Mouse (Mus musculus): ENCODE data around the gene Zfp991. TPM values are rescaled to one million over a fixed set of nuclear protein-coding genes. Genes with fewer than 3 reads are reported as not detected.
"Not testable (repeated sequence)": the region's sequence is repeated elsewhere in the genome, so short reads cannot be mapped to it uniquely, and the experiment has no call there.

Zfp991 gene
- polyA plus RNA-seq (2015; fragmentation: Nextera tagmentation; extraction: Ambion mirVana): 6.6 and 7.3 TPM in 2 replicates

DNA sequence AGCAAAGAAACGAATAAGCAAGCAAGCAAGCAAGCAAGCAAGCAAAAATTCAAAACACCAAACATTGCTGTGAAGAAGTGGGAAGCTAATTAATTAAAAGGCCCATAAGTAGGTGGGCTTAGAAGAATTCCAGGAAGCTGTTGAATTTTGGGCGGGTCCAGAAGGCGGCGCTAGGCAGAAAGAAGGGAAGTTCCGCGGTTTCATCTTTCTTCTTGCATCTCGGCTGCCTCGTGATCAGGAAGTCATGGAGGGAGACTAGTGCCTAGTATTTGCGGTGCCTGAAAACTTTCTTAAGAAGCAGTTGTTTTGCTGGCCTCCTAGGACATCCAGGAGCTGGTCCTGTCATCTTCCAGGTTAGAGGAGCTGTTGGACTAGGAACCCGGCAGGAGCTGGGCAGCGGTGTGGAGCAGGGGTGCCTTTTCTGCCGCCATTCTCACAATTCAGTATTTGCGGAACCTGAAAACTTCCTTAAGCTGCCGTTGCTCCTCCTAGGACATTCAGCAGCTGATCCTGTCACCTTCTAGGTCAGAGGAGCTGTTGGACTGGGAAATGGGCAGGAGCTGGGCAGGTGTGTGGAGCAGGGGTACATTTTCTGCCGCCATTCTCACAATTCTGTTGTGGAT lies at the start of gene Zfp991:
TSS of gene Zfp991 (plus strand) at position 202 of the 623 bp plus-strand sequence.
- not testable (repeated sequence) for H3K4me2 ChIP-seq; ATAC-seq (ENCODE audit: insufficient read depth, low FRiP score, low read depth)
- H3K4me3 ChIP-seq (replicated peaks): peak within 1 kb of the TSS; percentile 29

DNA sequence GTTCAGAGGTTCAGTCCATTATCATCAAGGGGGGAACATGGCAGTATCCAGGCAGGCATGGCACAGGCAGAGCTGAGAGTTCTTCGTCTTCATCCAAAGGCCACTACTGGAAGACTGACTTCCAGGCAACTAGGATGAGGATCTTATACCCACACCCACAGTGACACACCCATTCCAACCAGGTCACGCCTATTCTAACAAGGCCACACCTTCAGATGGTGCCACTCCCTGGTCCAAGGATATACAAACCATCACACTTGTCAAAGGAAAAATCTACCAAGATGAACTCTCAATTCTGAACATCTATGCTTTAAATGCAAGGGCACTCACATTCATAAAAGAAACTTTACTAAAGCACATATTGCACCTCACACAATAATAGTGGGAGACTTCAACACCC lies 36.2 kb upstream of the Zfp991 start:
- not testable (repeated sequence) for H3K27ac ChIP-seq; ATAC-seq (ENCODE audit: insufficient read depth, low FRiP score, low read depth); H3K27me3 ChIP-seq (replicated peaks); H3K4me3 ChIP-seq (replicated peaks); H3K4me2 ChIP-seq; H3K36me3 ChIP-seq; H3K9me3 ChIP-seq; H3K4me1 ChIP-seq; H3K9ac ChIP-seq
- 62% methylated on average over 2 of the region's 2 CpGs for WGBS

More for the DNA sequence above, at the start of gene Zfp991:
- H3K4me1 ChIP-seq; H3K9ac ChIP-seq; H3K27ac ChIP-seq; H3K27me3 ChIP-seq (replicated peaks); H3K36me3 ChIP-seq; H3K9me3 ChIP-seq: not testable (repeated sequence)
- 34% methylated on average over 2 of the region's 15 CpGs for WGBS

DNA sequence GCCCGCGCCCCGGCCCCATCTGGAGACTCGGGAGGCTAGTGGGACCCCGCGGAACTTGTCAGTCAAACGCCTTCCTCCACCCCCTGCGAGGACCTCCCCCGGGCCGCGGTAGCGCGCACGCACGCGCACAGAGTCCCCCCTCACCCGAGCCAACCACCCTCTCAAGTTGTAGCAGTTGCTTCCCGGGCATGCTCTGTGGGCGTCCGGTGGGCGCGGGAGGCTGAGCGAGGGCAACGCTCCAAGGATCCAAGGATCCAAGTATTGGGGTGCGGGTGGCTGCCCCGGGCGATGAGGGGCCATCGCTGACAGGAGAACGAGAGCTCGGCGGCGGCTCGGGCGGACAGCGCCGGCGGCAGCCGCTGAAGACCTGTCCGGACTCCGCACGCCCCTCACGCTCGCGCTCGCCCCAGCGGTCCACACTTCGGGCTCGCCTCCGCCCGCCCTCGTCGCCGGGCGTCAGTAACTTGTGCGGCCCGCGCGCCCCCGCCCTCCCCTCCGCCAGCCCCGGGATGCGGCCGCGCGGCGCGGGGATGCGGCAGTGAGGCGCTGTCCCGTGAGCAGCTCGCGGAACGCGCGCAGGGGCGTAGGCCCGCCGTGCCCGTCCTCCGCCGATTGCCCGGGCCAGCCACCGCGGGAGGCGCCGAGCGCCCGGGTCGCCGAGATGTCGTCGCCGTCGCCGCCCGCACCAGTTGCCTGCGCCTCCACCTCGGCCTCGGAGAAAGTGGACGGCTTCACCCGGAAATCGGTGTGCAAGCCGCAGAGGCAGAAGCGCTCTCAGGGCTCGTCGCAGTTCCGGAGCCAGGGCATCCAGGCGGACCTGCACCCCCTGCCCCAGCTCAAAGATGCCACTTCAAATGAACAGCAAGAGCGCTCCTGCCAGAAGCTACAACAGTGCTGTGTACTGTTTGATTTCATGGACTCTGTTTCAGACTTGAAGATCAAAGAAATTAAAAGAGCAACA lies 29.9 kb upstream of the Zfp991 start:
- not testable (repeated sequence) for H3K27ac ChIP-seq; H3K36me3 ChIP-seq; H3K9ac ChIP-seq; H3K9me3 ChIP-seq; H3K27me3 ChIP-seq (replicated peaks); H3K4me1 ChIP-seq
- peak; percentile 53; the same call in 1 of the 2 replicates for ATAC-seq (ENCODE audit: insufficient read depth, low FRiP score, low read depth)
- peak overlapping the region; percentile 39 for H3K4me3 ChIP-seq (replicated peaks)
- 1% methylated on average over 98 of the region's 109 CpGs for whole genome bisulfite sequencing
- H3K4me2 ChIP-seq: peak overlapping the region; percentile 79

DNA sequence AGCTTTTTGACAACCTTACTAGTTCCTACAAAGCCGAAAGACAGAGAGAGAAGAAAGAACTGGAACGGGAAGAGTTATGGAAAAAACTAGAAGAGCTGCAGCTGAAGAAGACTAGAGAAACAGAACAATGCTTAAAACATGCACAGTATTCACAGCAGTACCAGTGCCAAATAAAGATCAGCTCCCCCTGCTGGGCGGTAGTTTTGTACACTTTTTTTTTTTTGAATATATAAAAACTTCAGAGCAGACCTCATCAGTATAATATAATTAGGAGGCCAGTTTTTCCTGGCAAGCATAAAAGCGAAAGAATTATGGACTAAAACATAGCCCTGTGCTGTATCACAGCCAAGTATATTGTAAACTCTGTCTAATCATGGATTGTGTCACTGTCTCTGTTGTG lies 28.0 kb upstream of the Zfp991 start:
- H3K27ac ChIP-seq; H3K4me2 ChIP-seq; H3K9me3 ChIP-seq; H3K4me3 ChIP-seq (replicated peaks); H3K36me3 ChIP-seq; H3K27me3 ChIP-seq (replicated peaks); ATAC-seq (ENCODE audit: insufficient read depth, low FRiP score, low read depth); H3K4me1 ChIP-seq; H3K9ac ChIP-seq: not testable (repeated sequence)
- 40% methylated on average over 4 of the region's 4 CpGs for WGBS

DNA sequence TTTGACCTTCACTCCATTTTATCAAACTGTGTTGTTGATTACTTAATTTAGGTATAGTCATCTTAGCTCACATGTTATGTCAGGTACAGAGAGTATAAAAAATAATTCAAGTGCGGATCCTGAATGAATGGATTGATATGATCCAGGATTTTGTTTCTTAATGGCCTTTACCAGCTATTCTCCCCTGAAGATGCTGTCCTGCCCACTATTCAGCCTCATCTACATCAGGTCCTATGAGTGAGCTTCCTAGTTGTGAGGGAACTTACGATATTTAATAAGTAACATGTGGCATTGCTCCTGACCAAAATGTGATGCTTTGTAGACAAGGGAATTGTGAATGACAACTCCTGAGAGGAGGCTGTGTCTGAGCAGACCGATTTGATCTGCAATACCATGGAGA lies 14.0 kb upstream of the Zfp991 start:
- H3K4me2 ChIP-seq; H3K27ac ChIP-seq; ATAC-seq (ENCODE audit: insufficient read depth, low FRiP score, low read depth); H3K9me3 ChIP-seq; H3K9ac ChIP-seq; H3K4me1 ChIP-seq; H3K4me3 ChIP-seq (replicated peaks); H3K36me3 ChIP-seq; H3K27me3 ChIP-seq (replicated peaks): not testable (repeated sequence)
- WGBS: 68% methylated on average over 2 of the region's 3 CpGs

DNA sequence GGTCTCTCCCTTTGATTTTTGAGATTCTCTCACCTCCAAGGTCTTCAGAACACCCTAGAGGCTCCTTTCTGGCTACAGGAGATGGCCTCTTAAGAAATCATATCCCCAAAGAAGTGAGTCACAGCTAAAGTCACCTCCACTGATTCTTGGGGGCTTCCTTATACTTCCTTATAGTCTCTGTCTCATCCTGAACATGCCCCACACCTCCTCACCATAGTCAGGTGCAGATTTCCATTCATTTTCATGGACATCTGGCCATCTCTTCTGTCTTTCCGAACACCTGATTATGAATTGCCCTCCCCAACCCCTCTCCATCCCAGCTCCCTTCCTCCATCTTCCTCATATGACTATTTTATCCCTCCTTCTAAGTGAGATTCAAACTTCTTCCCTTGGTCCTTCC lies 9.6 kb upstream of the Zfp991 start:
- not testable (repeated sequence) for H3K27ac ChIP-seq; H3K27me3 ChIP-seq (replicated peaks)
- WGBS: 69% methylated on average over 1 of the region's 1 CpGs

DNA sequence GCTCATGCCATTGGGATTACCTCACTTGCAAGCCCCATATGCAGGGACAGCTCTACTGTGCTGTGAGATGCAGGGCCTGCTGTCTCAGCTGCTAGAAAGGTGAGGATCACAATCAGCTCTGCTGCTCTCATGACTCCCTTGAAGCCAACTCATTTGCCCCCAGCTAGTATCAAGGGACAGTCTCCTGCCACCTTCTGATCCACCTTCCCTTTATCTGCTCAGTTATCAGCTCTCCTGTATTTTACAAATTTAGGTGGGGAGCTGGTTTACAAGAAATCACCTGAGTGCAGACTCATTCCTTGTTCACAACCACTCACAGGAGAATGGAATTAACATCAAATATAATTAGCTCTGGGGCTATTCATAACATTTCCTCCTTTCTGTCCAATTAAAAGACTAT lies 8.0 kb upstream of the Zfp991 start:
- not testable (repeated sequence) for H3K4me3 ChIP-seq (replicated peaks); H3K36me3 ChIP-seq; H3K27me3 ChIP-seq (replicated peaks); H3K9ac ChIP-seq; H3K4me1 ChIP-seq; H3K4me2 ChIP-seq; ATAC-seq (ENCODE audit: insufficient read depth, low FRiP score, low read depth); H3K27ac ChIP-seq; H3K9me3 ChIP-seq

More for the DNA sequence above, 9.6 kb upstream of the Zfp991 start:
- not testable (repeated sequence) for H3K9ac ChIP-seq; H3K4me1 ChIP-seq; H3K36me3 ChIP-seq; ATAC-seq (ENCODE audit: insufficient read depth, low FRiP score, low read depth); H3K4me3 ChIP-seq (replicated peaks); H3K4me2 ChIP-seq; H3K9me3 ChIP-seq

DNA sequence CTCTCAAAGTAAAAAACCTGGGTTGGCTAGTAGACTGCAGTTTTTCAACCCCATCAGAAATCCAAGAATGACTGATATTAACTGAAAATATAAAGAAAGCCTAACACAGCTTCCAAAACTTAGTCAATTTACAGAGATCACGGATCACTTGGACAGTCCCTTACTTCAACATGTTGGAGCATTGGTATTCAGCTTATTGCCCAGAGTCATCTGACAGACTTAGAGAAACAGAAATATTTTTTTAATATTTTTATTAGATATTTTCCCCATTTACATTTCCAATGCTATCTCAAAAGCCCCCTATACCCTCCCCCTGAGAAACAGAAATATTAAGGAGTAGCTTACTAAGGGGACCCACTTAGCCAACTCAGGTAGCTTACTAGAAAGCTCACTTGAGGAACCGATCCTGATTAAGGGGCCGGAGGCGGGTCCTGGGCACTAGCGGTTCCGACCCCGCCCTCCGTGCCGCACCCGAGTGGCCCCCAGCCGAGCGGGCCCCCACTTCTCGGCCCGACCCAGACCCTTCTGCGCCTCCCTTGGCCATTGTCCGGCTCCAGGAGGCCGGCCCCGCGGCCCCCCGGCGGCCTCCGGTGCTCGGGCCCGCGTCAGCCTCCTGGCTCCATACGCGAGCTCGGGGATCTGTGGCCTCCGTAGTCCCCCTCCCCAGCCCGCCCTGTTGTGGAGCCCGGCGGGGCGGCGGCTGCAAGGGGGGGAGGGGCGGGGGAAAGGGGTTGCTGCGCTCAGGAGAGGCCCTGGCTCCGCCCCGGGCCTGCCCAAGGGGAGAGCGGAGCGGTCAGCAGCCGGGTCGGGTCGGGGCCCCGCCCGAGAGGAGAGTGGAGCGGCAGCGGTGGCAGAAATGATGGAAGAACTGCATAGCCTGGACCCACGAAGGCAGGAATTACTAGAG lies 7.2 kb upstream of the Zfp991 start:
- not testable (repeated sequence) for H3K9me3 ChIP-seq; H3K27me3 ChIP-seq (replicated peaks); H3K4me1 ChIP-seq; H3K36me3 ChIP-seq; H3K27ac ChIP-seq
- peak overlapping the region; percentile 42 for H3K9ac ChIP-seq
- peak overlapping the region; percentile 84 for H3K4me2 ChIP-seq
- 6% methylated on average over 46 of the region's 48 CpGs for WGBS
- peak; percentile 94 for ATAC-seq (ENCODE audit: insufficient read depth, low FRiP score, low read depth)
- H3K4me3 ChIP-seq (replicated peaks): peak overlapping the region; percentile 50

DNA sequence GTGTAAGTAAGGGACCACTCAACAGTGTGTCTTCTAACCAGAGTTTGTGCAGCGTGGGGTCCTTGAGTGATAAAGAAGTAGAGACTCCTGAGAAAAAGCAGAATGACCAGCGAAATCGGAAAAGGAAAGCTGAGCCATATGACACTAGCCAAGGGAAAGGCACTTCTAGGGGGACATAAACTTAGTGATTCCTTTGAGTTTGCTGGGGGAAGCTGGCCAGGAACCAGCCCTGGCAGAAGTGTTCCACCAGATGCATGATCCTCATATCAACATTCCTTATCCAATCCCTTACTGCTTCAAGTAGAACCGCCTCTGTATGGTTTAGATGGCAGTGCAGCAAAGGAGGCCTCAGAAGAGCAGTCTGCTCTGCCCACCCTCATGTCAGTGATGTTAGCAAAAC lies 6.5 kb upstream of the Zfp991 start:
- Histone ChIP-seq H3K4me2 (peak overlapping the region; percentile 84), H3K4me3 (replicated peaks) (peak overlapping the region; percentile 50)
- not testable (repeated sequence) for H3K27me3 ChIP-seq (replicated peaks); H3K27ac ChIP-seq; H3K4me1 ChIP-seq; H3K36me3 ChIP-seq; H3K9me3 ChIP-seq; ATAC-seq (ENCODE audit: insufficient read depth, low FRiP score, low read depth); H3K9ac ChIP-seq
- 23% methylated on average over 4 of the region's 4 CpGs for WGBS

DNA sequence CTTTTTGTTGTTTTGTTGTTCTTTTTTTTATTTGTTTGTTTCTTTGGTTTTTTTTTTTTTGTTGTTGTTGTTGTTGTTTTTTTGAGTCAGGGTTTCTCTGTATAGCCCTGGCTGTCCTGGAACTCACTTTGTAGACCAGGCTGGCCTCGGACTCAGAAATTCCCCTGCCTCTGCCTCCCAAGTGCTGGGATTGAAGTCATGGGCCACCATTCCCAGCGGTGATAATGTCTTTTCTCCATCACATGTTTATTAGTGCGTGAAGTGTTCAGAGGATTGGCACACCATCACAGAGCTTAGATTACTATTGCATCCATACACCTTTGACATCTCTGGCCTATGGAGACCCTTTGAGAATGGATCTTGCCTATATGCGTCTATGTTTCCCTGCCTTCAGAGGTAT lies 6.0 kb upstream of the Zfp991 start:
- H3K27ac ChIP-seq; H3K9me3 ChIP-seq; H3K36me3 ChIP-seq; H3K27me3 ChIP-seq (replicated peaks); H3K9ac ChIP-seq; H3K4me3 ChIP-seq (replicated peaks); H3K4me2 ChIP-seq; H3K4me1 ChIP-seq; ATAC-seq (ENCODE audit: insufficient read depth, low FRiP score, low read depth): not testable (repeated sequence)
- WGBS: 85% methylated on average over 4 of the region's 4 CpGs

DNA sequence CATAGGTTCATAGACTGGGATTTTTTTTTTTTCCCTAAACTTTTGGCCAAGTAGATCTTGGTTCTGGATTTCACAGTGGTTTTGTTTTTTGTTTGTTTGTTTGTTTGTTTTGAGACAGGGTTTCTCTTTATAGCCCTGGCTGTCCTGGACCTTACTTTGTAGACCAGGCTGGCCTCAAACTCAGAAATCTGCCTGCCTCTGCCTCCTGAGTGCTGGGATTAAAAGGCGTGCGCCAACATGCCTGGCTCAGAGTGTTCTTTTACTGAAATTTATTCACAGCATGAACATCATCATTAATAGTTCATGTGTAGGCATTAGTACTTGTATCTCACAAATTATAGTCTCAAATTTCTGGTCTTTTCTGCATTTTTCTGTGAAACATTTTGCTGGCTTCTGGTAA lies 5.4 kb upstream of the Zfp991 start:
- H3K4me3 ChIP-seq (replicated peaks); H3K9me3 ChIP-seq; H3K36me3 ChIP-seq; H3K27me3 ChIP-seq (replicated peaks); H3K4me1 ChIP-seq; H3K9ac ChIP-seq; ATAC-seq (ENCODE audit: insufficient read depth, low FRiP score, low read depth); H3K27ac ChIP-seq; H3K4me2 ChIP-seq: not testable (repeated sequence)
- 73% methylated on average over 2 of the region's 2 CpGs for WGBS

DNA sequence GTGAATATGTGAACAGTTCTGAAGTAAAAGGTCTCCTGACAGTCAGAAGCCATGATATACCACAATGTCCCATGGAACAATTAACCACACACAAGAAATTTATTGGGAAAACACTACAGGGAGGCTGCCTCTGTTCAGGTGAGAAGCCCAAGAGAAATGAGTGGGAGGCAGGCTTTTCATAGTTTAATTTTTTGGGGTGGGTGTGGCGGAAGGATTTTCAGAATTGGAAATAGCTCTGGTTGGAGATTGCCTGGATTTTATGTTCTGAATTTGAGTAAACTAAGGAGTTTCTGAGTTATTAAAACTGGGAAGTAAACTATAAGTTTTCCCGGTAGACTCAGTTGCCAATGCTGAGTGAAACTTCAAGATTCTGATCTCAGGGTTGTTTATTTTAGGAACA lies 4.7 kb upstream of the Zfp991 start:
- H3K36me3 ChIP-seq; H3K27me3 ChIP-seq (replicated peaks); H3K4me3 ChIP-seq (replicated peaks); H3K9me3 ChIP-seq; ATAC-seq (ENCODE audit: insufficient read depth, low FRiP score, low read depth); H3K9ac ChIP-seq; H3K27ac ChIP-seq; H3K4me1 ChIP-seq; H3K4me2 ChIP-seq: not testable (repeated sequence)
- WGBS: 75% methylated on average over 2 of the region's 2 CpGs

Data from stomach, embryonic 15.5 days (tissue).